Mouse (Mus musculus) heart, embryonic 10.5 days (tissue): ENCODE data around the gene Tpra1. TPM values are rescaled to one million over a fixed set of nuclear protein-coding genes. Genes with fewer than 3 reads are reported as not detected.

Experiments used
- DNase-seq: peaks from one replicate; pipeline ENCODE4 v3.0.0-alpha.2; 2017; ENCODE audit warnings: low spot score
- H3K27ac ChIP-seq: fragments of 300-500 bp; sonication (generic); 2 replicates; pipeline ENCODE4 v1.5.1; 2016; ENCODE audit warnings: mild to moderate bottlenecking
- H3K27me3 ChIP-seq: fragments of 300-500 bp; sonication (generic); 2 replicates; pipeline ENCODE4 v1.6.1; 2016; ENCODE audit warnings: mild to moderate bottlenecking; ENCODE audit not compliant: poor library complexity, insufficient read depth, severe bottlenecking
- H3K36me3 ChIP-seq: fragments of 300-500 bp; sonication (generic); 2 replicates; pipeline ENCODE4 v1.6.1; 2016; ENCODE audit warnings: mild to moderate bottlenecking, moderate library complexity
- H3K4me1 ChIP-seq: fragments of 300-500 bp; sonication (generic); 2 replicates; pipeline ENCODE4 v1.6.1; 2016; ENCODE audit warnings: mild to moderate bottlenecking
- H3K4me3 ChIP-seq: fragments of 300-500 bp; sonication (generic); 2 replicates; pipeline ENCODE4 v1.5.1; 2016; ENCODE audit warnings: mild to moderate bottlenecking, moderate library complexity
- H3K9me3 ChIP-seq: fragments of 300-500 bp; sonication (generic); 2 replicates; pipeline ENCODE4 v1.6.1; 2016; ENCODE audit warnings: mild to moderate bottlenecking, moderate library complexity
- WGBS: fragments of 180-500 bp; shearing (Covaris S2); methylation state at CpG from one replicate; pipeline ENCODE4 v1.1.7; 2016; 5-methylcytosine and 5-hydroxymethylcytosine counted together
- polyA plus RNA-seq: library from polyadenylated mRNA; unstranded; fragments of >200 nt; fragmentation: Nextera tagmentation; extraction: Ambion mirVana; gene quantifications from 2 replicates; pipeline ENCODE4 v1.2.1, GENCODE M21; 2016

Tpra1 gene
- polyA plus RNA-seq, 1 experiment from 2014 or later = 52.4 TPM

DNA sequence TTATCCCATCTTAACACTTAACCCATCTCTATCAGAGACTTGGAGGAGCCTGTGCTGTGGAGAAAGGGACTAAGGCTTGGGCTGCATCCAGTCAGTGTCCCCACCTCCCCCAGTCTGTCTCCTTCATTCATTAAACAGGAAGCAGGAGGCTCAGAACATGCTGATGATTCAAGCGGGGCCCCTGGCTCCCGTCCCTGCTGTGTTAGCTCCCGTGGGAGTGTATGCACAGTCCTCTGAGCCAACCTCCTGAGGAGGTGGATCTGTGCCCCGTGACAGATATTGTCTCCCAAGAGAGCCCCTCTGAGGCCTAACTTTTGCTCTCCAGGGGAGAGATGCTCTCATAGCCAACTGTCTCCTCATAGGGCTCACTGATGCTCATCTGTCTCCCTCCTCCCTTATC is 32.8 kb downstream of the Tpra1 start:
- H3K36me3 ChIP-seq = no peaks in the 10 kb centered on the region
- no peak for DNase-seq
- H3K27me3 ChIP-seq = peaks cover 28% of the 10 kb centered on the region
- H3K4me1 ChIP-seq = peaks cover 78% of the 10 kb centered on the region
- no peak overlapping the region for H3K27ac ChIP-seq
- H3K9me3 ChIP-seq = no peaks in the 10 kb centered on the region
- H3K4me3 ChIP-seq = no peak overlapping the region
- 25% methylated on average over 4 of the region's 4 CpGs for WGBS

GRCm38 (mm10) chr6:88935735-88936276 is 33.8 kb downstream of the Tpra1 start:
- no peak for DNase-seq
- no peak overlapping the region for H3K27ac ChIP-seq
- no peak overlapping the region for H3K4me3 ChIP-seq
- H3K9me3 ChIP-seq = no peaks in the 10 kb centered on the region
- peaks cover 79% of the 10 kb centered on the region for H3K4me1 ChIP-seq
- H3K36me3 ChIP-seq = no peaks in the 10 kb centered on the region
- 6% methylated on average over 4 of the region's 4 CpGs for WGBS
- peaks cover 28% of the 10 kb centered on the region for H3K27me3 ChIP-seq

DNA sequence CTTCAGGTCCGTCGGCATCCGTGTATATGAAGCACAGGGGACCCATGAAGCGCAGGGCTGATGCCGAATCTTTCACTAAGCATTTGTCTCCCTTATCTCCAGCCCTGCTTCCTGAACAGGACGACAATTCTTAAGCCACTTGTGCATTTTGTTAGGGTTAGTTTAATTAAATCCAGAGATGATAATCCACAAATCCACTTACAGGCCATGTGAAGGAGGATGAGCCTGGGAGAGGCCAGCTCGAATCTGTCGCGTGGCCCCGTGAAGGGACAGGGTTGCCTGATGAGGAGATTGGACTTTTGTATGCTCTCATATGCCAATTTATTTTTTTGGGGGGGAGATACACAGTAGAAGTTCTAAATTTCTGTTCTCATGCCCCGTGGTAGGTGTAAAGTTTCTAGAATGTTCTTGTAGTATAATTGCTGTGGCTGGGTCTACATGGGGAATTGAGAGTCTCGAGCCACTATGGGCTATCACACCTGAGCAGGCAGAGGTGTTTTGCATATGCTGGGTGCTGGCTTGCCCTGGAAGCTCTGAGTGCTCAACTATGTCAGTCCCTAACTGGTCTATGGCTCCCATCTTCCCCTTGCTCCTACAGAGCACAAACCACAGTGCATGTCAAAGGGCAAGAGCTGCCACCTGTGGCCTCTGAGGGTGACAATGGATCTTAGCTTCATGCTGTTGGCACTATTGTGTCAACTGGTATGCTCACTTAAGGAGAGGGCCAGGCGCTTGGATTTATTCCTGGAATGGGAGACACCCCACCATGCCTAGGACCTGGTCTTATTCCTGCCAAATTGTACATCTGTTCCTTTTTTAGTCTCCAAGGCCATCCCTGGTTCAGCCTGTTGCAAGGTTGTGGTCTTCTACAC is 34.5 kb downstream of the Tpra1 start:
- H3K27me3 ChIP-seq = peaks cover 28% of the 10 kb centered on the region
- H3K4me1 ChIP-seq = peaks cover 81% of the 10 kb centered on the region
- H3K9me3 ChIP-seq = no peaks in the 10 kb centered on the region
- H3K27ac ChIP-seq = no peak overlapping the region
- H3K4me3 ChIP-seq = no peak overlapping the region
- no peak for DNase-seq
- WGBS = 59% methylated on average over 13 of the region's 13 CpGs
- H3K36me3 ChIP-seq = no peaks in the 10 kb centered on the region

- no peak overlapping the region for H3K4me3 ChIP-seq
- 30% methylated on average over 4 of the region's 4 CpGs for WGBS
- no peaks in the 10 kb centered on the region for H3K36me3 ChIP-seq
- H3K27ac ChIP-seq = no peak overlapping the region
- peaks cover 28% of the 10 kb centered on the region for H3K27me3 ChIP-seq
- no peak for DNase-seq
- peaks cover 87% of the 10 kb centered on the region for H3K4me1 ChIP-seq
- no peaks in the 10 kb centered on the region for H3K9me3 ChIP-seq
Observed at GRCm38 (mm10) chr6:88937214-88937549, 35.1 kb downstream of the Tpra1 start.

DNA sequence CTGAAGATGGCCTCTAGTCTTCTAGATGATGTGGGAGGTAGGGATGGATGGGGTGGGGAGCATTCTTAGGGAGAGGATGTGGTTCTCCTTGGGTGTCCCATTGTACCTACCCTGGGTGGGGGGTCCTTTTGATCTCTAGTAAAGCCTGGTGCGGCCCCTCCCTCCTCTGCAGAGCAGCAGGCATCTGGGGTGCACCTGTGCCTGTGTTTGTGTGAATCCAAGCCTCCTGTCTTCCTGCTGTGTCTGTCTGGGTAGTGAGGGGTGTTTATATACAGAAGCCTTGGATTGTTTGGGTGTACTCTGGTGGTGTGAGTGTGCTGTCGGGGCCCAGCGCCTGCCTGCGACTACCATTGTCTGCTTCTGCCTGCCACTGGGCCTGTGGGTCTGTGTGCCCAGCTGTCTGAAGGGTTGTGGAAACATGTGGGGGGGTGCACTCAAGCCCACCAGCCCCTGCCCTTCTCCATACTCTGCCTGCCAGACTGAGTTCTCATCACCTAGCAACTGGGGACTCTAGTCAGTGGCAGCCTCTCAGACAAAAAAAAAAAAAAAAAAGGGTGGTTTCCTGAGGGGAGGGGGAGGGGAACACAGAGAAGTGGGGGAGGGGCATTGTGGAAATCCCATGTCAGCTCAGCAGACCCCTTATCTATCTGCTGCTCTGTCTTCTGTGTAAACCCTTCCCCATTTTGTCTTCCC is 36.1 kb downstream of the Tpra1 start:
- no peak for DNase-seq
- Histone ChIP-seq H3K36me3 (no peaks in the 10 kb centered on the region), H3K4me1 (peaks cover 92% of the 10 kb centered on the region), H3K9me3 (no peaks in the 10 kb centered on the region), H3K27ac (peak overlapping the region; percentile 85), H3K27me3 (peaks cover 20% of the 10 kb centered on the region), H3K4me3 (no peak overlapping the region)
- WGBS = 30% methylated on average over 4 of the region's 4 CpGs

DNA sequence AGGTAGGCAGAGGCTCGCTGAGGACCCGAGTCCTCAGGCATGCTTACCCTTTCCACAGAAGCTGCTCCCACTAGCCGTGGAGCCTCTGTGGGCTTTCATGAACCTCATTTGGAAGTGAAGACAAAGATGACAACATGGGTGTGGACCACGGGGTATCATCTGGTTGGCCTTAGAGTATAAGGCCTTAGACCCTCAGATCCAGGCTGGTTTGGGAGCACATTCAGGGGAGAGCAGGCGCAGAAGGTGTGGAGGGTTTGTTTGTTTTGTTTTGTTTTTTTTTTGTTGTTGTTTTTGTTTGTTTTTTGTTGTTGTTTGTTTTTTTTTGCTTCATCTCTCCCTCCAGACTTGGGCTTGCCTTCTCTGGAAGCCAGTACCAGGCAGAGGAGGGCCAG is 36.6 kb downstream of the Tpra1 start:
- H3K9me3 ChIP-seq = no peaks in the 10 kb centered on the region
- no peak for DNase-seq
- peaks cover 89% of the 10 kb centered on the region for H3K4me1 ChIP-seq
- peak overlapping the region; percentile 85 for H3K27ac ChIP-seq
- no peaks in the 10 kb centered on the region for H3K36me3 ChIP-seq
- peaks cover 14% of the 10 kb centered on the region for H3K27me3 ChIP-seq
- H3K4me3 ChIP-seq = no peak overlapping the region
- 47% methylated on average over 5 of the region's 5 CpGs for WGBS

- WGBS = 49% methylated on average over 12 of the region's 12 CpGs
- Histone ChIP-seq H3K4me1 (peaks cover 88% of the 10 kb centered on the region), H3K27ac (peak overlapping the region; percentile 85), H3K9me3 (no peaks in the 10 kb centered on the region), H3K27me3 (peaks cover 8% of the 10 kb centered on the region), H3K4me3 (0 out of 2 replicates have a peak overlapping the region, but pooled peaks have one; percentile 12), H3K36me3 (no peaks in the 10 kb centered on the region)
- DNase-seq = peak; percentile 72
Observed at GRCm38 (mm10) chr6:88939281-88940089, 37.4 kb downstream of the Tpra1 start.

DNA sequence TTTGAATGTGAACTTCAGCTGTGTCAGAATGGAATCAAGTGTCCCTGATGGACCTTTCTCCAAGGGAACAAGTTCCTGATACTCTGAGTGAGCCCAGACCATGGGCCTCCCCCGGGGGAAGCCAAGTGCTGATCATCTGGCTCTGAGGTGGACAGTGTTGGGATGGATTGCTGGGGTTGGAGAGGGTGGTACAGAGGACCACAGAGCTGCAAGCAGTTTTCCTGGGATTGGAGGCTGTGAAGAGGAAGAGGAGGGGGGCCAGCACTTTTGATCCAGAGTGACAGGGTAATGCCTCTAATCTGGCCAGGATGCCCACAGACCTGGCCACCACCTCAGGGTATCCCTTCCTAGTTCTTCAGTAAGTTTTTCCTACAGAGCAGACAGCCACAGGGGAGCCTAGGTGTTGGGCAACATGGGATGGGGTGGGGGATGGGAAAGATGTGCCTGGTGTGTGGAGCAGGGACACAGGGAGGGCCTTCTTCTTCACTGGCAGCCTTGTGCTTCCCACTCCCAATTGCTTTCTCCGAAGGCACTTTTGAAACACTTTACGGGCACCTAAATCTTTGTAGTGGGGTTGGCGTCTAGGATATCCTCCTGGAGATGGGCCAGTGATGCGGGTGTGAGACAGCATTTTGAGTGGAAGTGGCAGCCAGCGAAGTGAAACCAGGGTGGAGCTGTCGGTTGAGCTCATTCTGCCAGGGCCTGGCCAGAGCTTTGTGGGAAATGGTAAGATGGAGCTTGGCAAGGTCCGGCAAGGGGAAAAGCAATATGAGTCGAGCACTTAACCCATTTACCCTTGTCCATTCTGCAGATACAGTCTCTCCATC is 38.3 kb downstream of the Tpra1 start:
- H3K4me1 ChIP-seq = peaks cover 80% of the 10 kb centered on the region
- H3K36me3 ChIP-seq = no peaks in the 10 kb centered on the region
- WGBS = 75% methylated on average over 9 of the region's 9 CpGs
- no peaks in the 10 kb centered on the region for H3K9me3 ChIP-seq
- DNase-seq = no peak
- no peaks in the 10 kb centered on the region for H3K27me3 ChIP-seq
- no peak overlapping the region for H3K4me3 ChIP-seq
- peak overlapping the region; percentile 85 for H3K27ac ChIP-seq

- Histone ChIP-seq H3K27ac (peak overlapping the region; percentile 85), H3K9me3 (no peaks in the 10 kb centered on the region), H3K4me1 (peaks cover 71% of the 10 kb centered on the region), H3K27me3 (no peaks in the 10 kb centered on the region), H3K4me3 (peak overlapping the region; percentile 15), H3K36me3 (no peaks in the 10 kb centered on the region)
- WGBS = 39% methylated on average over 4 of the region's 4 CpGs
- peak; percentile 82 for DNase-seq
Observed at GRCm38 (mm10) chr6:88941628-88942027, 39.6 kb downstream of the Tpra1 start.

- WGBS = 63% methylated on average over 8 of the region's 8 CpGs
- Histone ChIP-seq H3K36me3 (no peaks in the 10 kb centered on the region), H3K9me3 (no peaks in the 10 kb centered on the region), H3K27ac (peak overlapping the region; percentile 85), H3K27me3 (no peaks in the 10 kb centered on the region), H3K4me1 (peaks cover 61% of the 10 kb centered on the region), H3K4me3 (no peak overlapping the region)
- DNase-seq = no peak
Observed at GRCm38 (mm10) chr6:88942595-88942994, 40.5 kb downstream of the Tpra1 start.

DNA sequence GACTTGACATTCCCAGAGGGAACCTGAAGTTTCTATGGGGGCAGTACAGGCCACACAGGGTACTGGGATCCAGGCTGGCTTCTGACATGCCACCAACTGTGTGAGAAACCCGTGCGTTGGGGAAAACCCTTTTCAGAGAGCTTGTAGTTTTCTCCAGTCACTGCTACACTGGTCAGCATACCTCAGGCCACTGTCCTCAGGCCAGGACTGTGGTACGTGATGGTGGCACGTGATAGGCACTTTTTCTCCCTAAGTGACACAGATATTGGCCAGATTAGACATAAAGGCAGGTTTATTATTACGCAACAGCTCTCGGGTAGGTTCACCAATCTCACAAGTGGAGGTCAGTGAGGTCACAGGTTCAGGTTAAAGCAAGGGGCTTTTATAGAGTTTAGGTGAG is 41.6 kb downstream of the Tpra1 start:
- Histone ChIP-seq H3K27ac (no peak overlapping the region), H3K4me1 (peaks cover 50% of the 10 kb centered on the region), H3K36me3 (no peaks in the 10 kb centered on the region), H3K9me3 (no peaks in the 10 kb centered on the region), H3K27me3 (no peaks in the 10 kb centered on the region), H3K4me3 (no peak overlapping the region)
- WGBS = 74% methylated on average over 6 of the region's 6 CpGs
- DNase-seq = no peak

- Histone ChIP-seq H3K27ac (no peak overlapping the region), H3K9me3 (no peaks in the 10 kb centered on the region), H3K27me3 (no peaks in the 10 kb centered on the region), H3K36me3 (no peaks in the 10 kb centered on the region), H3K4me3 (no peak overlapping the region), H3K4me1 (peaks cover 22% of the 10 kb centered on the region)
- 83% methylated on average over 6 of the region's 6 CpGs for WGBS
- no peak for DNase-seq
Observed at GRCm38 (mm10) chr6:88946442-88946841, 44.4 kb downstream of the Tpra1 start.
